Mouse (Mus musculus): Measurements from ENCODE around the gene Hapln3. TPM values are rescaled to one million over a fixed set of nuclear protein-coding genes. Genes with fewer than 3 reads are reported as not detected.
A peak's percentile ranks its signal among the peaks of the same experiment; 100 is the strongest.

The Hapln3 gene
- 1 to 10 TPM; 8.7 to 9.0 TPM for total RNA-seq (2021)

DNA sequence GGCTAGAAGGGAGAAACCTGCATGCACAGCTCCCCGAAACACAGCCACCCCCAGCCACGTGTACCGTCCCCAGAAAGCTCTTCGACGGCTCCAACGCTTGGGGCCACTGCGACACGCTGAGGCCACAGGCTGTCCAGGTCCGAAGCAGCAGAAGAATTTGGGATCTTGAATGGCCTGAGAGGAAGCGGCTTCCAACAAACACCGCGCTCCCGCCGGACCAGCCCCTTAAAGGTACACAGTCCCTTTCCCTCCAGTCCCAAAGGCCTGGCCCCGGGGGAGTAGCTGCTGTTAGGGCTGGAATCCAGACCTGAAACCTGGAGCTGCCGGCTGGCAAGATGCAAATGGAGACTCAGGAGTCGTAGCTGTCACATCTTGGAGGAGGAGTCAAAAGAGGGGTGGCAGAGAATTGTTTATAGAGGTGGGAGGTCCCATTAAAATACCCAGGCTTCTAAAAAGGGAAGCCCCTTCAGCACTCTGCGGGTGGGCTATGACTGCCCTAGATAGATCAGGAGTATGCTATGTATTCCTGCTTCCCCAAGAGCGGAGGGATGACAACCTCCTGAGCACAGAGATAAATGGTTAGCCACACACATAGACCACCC, at the start of gene Hapln3:
TSS of gene Hapln3 (minus strand) at position 176 of the 602 bp plus-strand sequence.
- intact Hi-C loops (cut with DNase I), result no loop called here
- DNase-seq (ENCODE audit: extremely low spot score in 1 of 2, low spot score in 2 of 2), result peak in 1 of 2 experiments; percentile 74

DNA sequence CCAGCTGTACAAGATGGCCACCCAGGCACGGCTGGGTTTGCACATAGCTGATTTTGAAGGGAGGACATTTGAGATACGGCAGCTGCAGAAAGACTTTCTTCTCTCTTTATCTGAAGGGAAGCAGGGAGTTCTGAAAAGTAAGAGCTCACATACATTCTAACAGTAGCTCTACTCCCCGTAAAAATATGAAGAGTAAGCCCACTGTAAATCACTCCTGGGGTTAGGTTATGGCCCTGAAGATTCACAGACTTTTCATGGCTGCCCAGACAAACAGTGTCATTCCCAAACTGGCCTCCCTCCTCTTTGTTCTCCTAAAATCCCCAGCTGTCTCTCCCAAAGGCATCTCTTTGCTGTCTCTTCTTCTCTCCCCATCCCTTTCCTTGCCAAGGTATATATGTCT, 43.0 kb upstream of the Hapln3 start:
- intact Hi-C loops (cut with DNase I), result no loop called here
- no peak for DNase-seq (ENCODE audit: extremely low spot score in 1 of 2, low spot score in 2 of 2)

DNA sequence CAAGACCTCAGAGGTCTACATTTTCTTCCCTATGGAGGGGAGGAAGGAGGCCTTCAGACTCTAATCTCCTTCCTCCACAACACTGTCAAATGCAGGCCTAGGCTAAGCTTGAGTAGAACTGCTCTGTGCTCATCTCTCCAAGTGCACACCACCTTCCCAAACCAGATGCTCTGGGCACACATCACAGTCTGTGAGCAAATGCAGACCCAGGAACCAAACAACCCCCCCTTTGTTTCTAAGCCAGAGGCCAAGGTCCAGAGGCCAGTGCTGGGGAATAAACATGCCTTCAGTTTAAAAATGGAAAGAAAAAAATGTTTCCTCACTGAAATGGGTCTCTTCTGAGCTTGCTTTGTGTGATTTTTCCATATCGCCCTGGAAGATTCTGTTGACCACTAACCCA, 41.0 kb upstream of the Hapln3 start:
- intact Hi-C loops (cut with DNase I), result no loop called here
- DNase-seq (ENCODE audit: extremely low spot score in 1 of 2, low spot score in 2 of 2), result no peak

DNA sequence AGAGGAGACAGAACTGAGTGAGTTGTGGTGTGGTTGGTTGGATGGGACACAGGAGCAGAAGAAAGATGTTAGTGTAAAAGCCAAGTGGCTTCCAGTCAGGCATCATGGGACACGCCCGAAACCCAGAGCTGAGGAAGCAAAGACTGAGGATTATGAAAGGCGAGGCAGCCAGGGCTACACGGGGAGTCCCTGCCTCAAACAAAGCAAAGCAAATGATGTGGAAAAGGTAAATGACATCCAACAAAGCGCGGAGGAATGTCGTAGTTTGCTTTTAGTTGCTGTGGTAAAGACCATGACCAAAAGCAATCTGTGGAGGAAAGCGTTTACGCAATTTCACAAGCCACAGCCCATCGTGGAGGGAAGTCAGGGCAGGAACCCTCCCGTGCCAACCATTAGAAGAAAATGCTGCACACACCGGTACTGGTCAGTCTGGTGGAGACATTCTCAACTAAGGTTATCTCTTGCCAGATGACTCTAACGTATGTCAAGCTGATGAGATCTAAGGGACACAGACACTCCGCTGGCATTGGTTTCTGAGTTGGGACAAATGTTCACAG, 36.3 kb upstream of the Hapln3 start:
- no peak for DNase-seq (ENCODE audit: extremely low spot score in 1 of 2, low spot score in 2 of 2)
- intact Hi-C loops (cut with DNase I), result no loop called here

DNA sequence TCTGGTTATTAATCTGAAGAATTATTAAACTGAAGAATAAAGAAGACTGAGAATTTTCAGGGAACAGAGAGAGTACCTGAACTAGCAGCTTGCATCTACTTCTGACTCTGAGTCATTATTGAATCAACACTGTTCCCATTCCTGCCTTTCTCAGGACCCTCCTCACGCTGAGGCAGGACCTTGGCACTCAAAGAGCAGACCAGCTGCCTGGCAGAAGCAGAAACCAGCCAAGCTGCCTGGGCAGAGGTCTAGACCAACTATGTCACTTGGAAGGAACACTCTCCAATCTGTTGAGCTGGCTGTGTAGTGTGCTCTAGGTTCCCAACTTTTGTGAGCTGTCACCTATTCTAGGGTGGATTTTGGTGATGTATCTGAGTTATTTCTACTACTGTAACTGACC, 28.6 kb upstream of the Hapln3 start:
- intact Hi-C loops (cut with DNase I), result no loop called here
- no peak for DNase-seq (ENCODE audit: extremely low spot score in 1 of 2, low spot score in 2 of 2)

DNA sequence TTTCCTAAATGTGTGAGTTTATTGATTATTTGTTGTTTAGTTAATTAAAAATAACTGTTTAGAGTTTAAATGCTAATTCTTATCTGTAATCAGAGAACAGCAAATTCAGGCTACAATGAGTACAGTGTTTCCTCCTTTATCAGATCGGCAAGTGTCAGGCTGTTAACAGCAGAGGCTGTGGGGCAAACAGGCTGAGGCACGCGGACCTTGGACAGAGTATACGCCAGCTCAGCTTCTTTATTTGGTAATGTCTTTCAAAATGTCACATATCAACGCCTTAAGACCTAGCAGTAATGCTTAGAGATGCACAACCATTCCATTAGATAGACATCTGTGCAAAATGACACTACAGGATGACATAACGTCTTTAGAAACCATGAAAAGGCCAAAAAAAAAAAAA, 18.7 kb upstream of the Hapln3 start:
- DNase-seq (ENCODE audit: extremely low spot score in 1 of 2, low spot score in 2 of 2), result no peak
- intact Hi-C loops (cut with DNase I), result no loop called here

DNA sequence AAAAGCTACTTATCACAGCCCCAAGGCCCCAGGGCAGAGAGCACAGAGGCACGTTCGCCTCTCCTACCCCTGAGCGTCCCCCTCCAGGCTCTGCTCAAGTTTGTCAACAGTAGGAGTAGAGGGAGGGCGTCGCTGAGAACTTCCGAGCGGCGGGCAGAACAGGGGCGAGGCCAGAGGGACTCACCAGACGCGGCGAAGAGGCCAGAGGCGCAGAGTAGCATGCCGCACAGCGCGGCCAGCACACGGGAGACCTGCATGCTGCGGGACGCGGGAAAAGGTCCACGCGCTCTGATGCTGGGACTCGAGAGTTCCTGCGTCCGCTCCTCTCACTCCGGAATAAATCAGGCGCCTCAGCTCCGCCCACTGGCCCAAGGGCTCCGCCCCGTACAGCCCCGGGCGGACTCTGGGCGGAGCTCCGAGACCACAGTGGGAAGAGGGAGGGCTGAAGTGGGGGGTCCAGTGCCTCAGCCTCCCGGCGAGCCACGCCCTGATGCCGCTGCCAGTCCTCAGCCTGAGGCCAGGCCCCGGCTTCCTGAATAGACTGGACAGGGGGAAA, 18.0 kb upstream of the Hapln3 start, which contains the start of gene Mfge8:
TSS of gene Mfge8 (minus strand) at position 350 of the 556 bp plus-strand sequence.
- DNase-seq (ENCODE audit: extremely low spot score in 1 of 2, low spot score in 2 of 2), result peak; percentile 66 to 92
- intact Hi-C loops (cut with DNase I), result no loop called here

DNA sequence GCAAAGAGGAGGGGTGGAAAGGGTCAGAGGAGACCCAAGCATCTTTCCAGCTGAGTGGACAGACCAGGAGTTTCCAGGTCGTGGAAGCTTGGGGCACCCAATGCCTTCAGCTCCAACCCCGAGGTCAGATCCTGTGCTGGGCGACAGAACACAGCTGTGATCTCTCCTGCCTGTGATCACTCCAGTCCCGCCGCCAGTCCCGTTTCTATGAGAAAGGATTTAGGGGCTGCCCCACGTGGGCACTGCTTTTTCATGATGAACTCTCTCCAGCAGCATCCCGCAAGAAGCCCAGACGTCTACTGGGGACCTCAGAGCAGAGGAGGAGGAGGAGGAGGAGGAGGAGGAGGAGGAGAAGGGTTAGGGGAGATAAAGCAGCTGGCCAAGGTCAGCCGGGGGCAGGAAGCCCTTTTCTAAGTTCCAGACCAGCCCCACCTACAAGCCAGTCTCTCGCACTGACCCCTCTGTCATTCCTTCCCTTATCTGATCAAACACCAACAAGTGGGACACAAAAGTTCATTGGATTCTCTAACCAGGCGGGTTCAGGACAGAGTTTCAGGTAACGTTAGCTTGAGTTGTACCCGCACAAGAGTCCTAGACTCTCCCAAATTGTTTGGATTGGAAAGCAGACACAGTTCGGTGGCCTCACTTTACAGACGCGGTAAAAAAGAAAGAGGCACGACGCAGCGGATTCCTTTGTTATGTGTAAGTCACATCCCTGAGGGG, 17.3 kb upstream of the Hapln3 start:
- intact Hi-C loops (cut with DNase I), result no loop called here
- DNase-seq (ENCODE audit: extremely low spot score in 1 of 2, low spot score in 2 of 2), result no peak

DNA sequence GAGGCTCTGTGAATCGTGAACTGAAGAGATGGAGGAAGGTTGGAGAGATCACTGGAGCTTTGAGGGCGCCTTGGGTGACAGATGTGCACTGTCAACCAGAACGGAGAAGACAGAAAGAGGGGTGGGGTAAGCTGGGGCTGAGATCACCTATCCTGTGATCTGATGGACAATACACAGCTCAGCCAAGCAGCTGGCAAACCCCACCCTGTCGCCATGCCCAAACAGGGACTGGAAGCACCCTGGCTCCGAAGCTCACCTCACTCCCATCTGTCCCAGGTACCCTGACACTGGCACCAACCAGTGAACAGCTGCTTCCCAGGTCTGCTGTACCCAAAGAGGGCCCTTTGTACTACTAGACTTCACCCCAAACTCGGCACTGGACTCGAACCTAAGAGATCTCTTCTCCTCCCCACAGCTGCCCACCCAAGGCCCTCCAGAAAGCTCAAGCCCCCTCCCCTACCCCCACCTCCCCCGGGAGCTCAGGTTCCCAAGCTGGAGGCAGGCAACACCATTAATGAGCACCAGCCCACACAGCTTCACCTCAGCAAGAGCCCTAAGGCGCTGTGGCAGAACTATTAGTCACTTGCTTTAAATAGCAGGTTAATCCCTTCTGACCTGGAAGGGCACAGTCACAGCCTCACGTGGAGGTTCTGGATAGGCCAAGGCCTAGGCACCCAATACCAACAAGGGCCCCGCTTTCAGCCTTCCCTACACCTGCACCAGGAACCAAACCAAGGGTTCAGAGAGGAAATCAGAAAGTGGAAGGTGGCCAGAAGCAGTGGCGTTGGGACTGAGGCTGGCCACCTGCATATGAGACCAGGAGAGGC, 16.4 kb upstream of the Hapln3 start:
- intact Hi-C loops (cut with DNase I), result no loop called here

DNA sequence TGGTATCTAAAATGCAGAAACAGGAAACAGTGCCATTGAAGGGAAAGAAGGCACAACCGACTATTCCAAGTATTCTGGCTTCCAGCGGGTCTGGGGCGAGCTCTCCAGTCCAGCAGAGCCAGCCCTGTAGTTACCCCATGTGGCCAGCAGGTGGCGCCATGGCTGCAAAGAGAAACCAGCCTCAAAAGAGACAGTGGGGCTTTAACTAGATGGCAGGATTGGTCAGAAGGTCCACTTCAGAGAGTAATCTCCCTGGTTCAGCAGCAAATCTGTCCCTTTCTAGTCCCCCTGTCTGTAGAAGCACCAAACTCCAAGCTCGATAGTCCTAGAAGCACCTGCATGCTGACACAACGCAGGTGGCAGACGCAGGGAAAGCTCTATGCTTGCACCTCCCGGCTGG, 10.1 kb upstream of the Hapln3 start:
- intact Hi-C loops (cut with DNase I), result loop anchor here (5.0 kb wide), 2 partner anchors 86 to 206 kb away; no protein-coding TSS in a partner anchor
- DNase-seq (ENCODE audit: extremely low spot score in 1 of 2, low spot score in 2 of 2), result peak; percentile 72 to 85

More for the DNA sequence above, 16.4 kb upstream of the Hapln3 start:
- DNase-seq (ENCODE audit: extremely low spot score in 1 of 2, low spot score in 2 of 2), result no peak

DNA sequence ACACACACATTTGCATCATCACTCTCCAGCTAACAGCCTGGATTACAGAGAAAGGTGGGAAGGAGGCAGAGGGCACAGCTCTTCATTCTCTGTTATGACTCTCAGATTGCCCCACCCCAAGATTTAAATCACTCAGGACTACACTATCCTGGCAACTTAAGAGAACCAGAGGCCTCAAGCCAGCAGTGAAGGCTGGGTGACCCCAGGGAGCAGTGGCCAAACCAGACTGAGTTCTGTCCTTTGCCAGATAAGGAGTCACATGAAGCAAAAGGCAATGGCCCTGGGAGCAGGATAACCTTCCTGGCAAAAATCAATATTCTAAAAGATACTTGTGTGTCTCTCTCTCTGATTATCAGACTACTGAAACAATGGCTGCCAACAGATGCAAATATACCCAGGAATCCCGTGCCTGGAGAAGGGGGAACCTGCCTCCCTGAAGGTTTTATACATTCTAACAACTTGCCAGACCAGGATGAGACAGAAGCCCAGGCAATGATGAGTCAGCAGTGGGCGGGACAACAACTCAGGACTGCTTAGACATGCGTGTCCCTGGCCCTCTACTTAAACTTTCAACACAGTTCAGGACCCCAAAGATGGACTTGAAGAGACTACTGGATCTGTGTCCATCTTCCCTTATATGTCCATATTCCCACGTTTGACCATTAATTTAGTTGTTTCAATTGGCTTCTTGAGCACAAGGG, 9.2 kb upstream of the Hapln3 start:
- intact Hi-C loops (cut with DNase I), result loop anchor here (5.0 kb wide), 2 partner anchors 87 to 207 kb away; no protein-coding TSS in a partner anchor
- no peak for DNase-seq (ENCODE audit: extremely low spot score in 1 of 2, low spot score in 2 of 2)

DNA sequence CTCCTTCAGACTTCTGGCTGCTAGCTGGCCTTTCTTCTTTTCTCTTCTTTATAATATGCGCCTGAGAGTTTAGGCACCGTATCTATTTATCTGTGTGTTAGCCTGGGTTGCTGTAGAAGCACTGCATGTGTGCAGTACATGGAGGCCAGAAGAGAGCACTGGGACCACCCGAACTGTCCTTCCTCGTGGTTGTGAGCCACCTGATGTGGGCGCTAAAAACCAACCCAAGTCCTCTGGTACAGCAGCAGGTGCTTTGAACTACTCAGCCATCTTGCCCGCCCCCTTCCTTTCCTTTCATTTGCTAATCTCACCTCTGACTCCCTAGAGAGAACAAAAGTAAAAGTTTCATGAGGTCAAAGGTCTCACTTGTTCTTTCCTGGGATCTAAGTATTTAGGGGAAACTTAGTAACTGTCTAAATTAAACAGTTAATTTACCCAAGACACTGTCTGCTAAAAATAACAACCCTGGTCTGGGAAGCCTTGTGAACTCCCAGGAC, 8.6 kb upstream of the Hapln3 start:
- no peak for DNase-seq (ENCODE audit: extremely low spot score in 1 of 2, low spot score in 2 of 2)
- intact Hi-C loops (cut with DNase I), result no loop called here

DNA sequence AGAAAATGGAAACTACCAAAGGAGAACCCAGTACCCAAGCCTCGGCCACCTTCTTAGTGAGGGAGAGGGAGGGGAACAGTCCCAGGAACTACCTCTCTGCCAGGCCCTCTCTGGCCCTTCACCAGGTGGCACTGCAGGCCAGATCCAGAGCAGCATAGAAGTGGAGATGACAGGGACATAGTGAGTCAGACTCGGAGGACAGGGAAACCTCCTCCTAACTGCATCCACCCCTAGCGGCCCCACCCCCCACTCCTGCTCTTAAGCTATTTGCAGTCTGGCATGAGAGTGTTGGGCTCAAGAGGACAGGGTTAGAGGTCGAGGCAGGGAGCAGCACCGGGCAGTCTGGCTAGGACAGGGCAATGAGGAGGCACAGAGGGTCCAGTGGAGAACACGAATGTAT, 2.6 kb upstream of the Hapln3 start:
- intact Hi-C loops (cut with DNase I), result no loop called here
- no peak for DNase-seq (ENCODE audit: extremely low spot score in 1 of 2, low spot score in 2 of 2)

DNA sequence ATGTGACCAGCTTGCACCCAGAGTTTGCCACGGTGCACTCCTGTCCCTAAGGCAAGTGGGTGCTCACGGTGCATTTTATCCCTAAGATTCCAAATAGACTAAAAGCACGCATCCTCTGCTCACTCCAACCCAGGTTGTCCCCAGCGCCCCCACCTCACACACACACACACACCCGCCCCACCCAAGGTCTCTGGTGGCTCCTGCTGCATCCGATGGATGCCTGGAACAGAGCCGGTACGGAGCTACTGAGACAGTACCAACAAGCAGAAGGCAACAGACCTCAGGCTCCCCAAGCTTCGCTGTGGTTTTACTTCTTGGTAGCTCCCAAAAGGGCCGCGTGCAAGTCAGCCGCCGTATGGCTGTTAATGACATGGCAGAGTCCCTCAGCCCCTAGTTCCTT, 433 bp downstream of the Hapln3 start:
- no peak for DNase-seq (ENCODE audit: extremely low spot score in 1 of 2, low spot score in 2 of 2)
- intact Hi-C loops (cut with DNase I), result no loop called here

DNA sequence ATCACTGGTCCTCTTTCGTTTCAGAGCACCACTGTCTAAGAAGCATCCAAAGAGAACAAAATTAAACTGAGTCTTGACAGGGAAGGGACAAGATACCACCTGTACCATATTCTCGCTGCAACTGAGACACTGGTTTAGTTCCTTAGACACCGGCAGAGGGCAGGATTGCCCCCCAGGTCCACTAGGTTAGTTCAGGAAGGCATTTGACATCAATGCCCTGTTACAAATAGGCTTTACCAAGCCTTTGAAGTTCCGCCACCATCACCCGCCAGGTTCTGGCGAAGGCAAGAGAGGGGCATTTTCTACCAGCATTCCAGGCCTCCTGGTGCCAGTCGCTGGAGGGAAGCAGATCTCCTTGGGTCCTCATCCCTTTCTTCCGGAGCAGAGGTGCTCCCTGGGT, 935 bp downstream of the Hapln3 start:
- no peak for DNase-seq (ENCODE audit: extremely low spot score in 1 of 2, low spot score in 2 of 2)
- intact Hi-C loops (cut with DNase I), result no loop called here

DNA sequence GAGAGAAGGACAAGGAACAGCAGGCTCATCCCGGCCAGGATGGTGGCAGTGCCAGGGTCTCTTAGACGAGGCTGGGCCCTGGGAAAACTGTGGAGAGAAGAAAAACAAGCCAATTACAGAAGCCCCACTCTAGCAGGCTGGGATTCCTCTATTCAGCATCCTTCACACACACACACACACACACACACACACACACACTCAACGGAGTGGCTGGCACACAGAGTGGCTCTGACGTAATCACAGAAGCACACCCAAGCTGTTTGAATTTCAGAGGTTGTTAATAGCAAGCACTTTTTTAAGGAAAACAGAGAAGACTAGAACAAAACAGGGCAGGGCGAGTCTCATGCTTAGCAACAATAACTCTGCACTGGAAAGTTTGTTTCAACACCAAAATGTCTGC, 7.4 kb downstream of the Hapln3 start:
- DNase-seq (ENCODE audit: extremely low spot score in 1 of 2, low spot score in 2 of 2), result peak; percentile 35 to 51

DNA sequence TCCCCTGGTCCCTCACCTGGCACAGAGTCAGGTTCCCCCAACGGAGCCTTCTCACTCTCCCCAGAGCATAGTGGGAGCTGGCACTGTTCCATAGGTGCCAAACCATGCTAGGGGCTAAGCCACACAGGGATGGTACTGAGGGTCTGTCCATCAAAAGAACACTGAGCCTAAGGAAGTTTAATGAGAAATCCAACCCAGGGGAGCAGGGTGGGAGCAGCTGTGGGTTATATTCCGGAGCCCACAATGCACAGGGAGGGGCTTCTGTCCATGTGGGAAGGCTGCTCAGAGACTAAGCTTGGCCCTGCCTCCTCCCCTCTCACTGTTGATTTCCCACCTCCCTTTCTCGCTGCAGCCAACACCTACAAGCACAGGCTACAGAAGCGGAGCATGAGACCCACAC, 17.0 kb downstream of the Hapln3 start:
- DNase-seq (ENCODE audit: extremely low spot score in 1 of 2, low spot score in 2 of 2), result no peak
- intact Hi-C loops (cut with DNase I), result no loop called here

More for the DNA sequence above, 7.4 kb downstream of the Hapln3 start:
- intact Hi-C loops (cut with DNase I), result no loop called here

DNA sequence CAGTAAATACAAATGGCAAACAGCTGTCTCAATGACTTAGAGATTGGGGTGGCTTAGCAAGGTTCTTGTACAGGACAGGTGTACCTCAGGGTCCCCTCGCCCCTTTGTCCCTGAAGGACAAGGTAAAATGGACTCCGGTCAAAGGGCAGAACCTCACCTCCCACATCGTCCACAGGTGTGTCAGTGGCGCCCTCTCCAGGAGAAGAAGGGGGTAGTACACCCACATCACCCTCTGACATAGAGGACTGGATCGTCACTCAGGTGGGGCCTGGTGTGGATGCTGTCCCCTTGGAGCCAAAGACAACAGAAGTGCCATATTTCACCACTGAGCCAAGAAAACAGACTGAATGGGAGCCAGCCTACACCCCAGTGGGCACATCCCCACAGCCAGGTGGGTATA, 34.3 kb downstream of the Hapln3 start:
- intact Hi-C loops (cut with DNase I), result no loop called here

More for the DNA sequence above, 34.3 kb downstream of the Hapln3 start:
- no peak for DNase-seq (ENCODE audit: extremely low spot score in 1 of 2, low spot score in 2 of 2)

All from left cerebral cortex, postnatal 10 days (tissue).